Mouse (Mus musculus) spleen, adult 2 months (tissue): ENCODE results near the gene Vwa5b1. TPM values are rescaled to one million over a fixed set of nuclear protein-coding genes. Genes with fewer than 3 reads are reported as not detected.

Experiments used
- DNase-seq, 2 experiments: peaks; one replicate each; pipeline versions ENCODE4 v3.0.0 to v3.0.0-alpha.2; 2012 to 2021; ENCODE audit warnings: low spot score in 2 of 2, low read depth in 1 of 2
- H3K27ac ChIP-seq: fragments of 200-500 bp; 2 replicates; pipeline ENCODE4 v1.5.1; 2012; ENCODE audit warnings: low read length, inconsistent platforms; ENCODE audit not compliant: insufficient read depth
- H3K27me3 ChIP-seq: fragments of 200-500 bp; 2 replicates; pipeline ENCODE4 v1.6.1; 2012; ENCODE audit warnings: mild to moderate bottlenecking, moderate library complexity, low read length, inconsistent platforms; ENCODE audit not compliant: control insufficient read depth, insufficient read depth
- H3K36me3 ChIP-seq: fragments of 200-500 bp; 2 replicates; pipeline ENCODE4 v1.6.1; 2012; ENCODE audit warnings: mild to moderate bottlenecking, low read length, inconsistent platforms; ENCODE audit not compliant: control insufficient read depth, insufficient read depth
- H3K4me1 ChIP-seq: fragments of 200-500 bp; 2 replicates; pipeline ENCODE4 v1.6.1; 2011; ENCODE audit warnings: inconsistent platforms; ENCODE audit not compliant: control insufficient read depth, insufficient read depth, insufficient read length
- H3K4me3 ChIP-seq: fragments of 200-500 bp; 2 replicates; pipeline ENCODE4 v1.5.1; 2011; ENCODE audit warnings: mild to moderate bottlenecking, inconsistent platforms; ENCODE audit not compliant: insufficient read depth, insufficient read length; ENCODE audit errors: extremely low read depth
- CTCF ChIP-seq: fragments of 200-500 bp; IDR thresholded peaks from 2 replicates; pipeline ENCODE4 v1.5.1; 2011; ENCODE audit warnings: mild to moderate bottlenecking, inconsistent platforms; ENCODE audit not compliant: insufficient read depth, insufficient read length, insufficient replicate concordance; ENCODE audit errors: extremely low read depth
- POLR2A ChIP-seq: fragments of 200-500 bp; IDR thresholded peaks from 2 replicates; pipeline ENCODE4 v1.6.1; 2011; ENCODE audit warnings: low read depth, low read length, inconsistent platforms
- WGBS: fragments of 180-500 bp; shearing (Covaris S2); methylation state at CpG from one replicate; pipeline ENCODE4 v1.1.7; 2018; 5-methylcytosine and 5-hydroxymethylcytosine counted together
- polyA plus RNA-seq: library from polyadenylated mRNA; depleted of rRNA; stranded (reverse); fragments of >200 nt; gene quantifications from 2 replicates; pipeline ENCODE4 v1.2.3, GENCODE M21; 2012

Gene Vwa5b1
- polyA plus RNA-seq, 1 experiment = not detected

- H3K4me1 ChIP-seq = no peaks in the 10 kb centered on the region
- peak; percentile 7 to 54 for DNase-seq
- WGBS = 15% methylated on average over 8 of the region's 8 CpGs
- no peak overlapping the region for H3K27ac ChIP-seq
- H3K4me3 ChIP-seq = no peak overlapping the region
- TF ChIP-seq POLR2A (no peak), CTCF (peak; percentile 78; the same call in 1 of the 2 replicates)
- no peaks in the 10 kb centered on the region for H3K36me3 ChIP-seq
- no peaks in the 10 kb centered on the region for H3K27me3 ChIP-seq
These were observed 73.7 kb downstream of the Vwa5b1 start for GRCm38 (mm10) chr4:138561986-138562385.

GRCm38 (mm10) chr4:138555531-138555930 lies 80.2 kb downstream of the Vwa5b1 start:
- H3K27me3 ChIP-seq = no peaks in the 10 kb centered on the region
- H3K4me1 ChIP-seq = no peaks in the 10 kb centered on the region
- H3K4me3 ChIP-seq = no peak overlapping the region
- H3K27ac ChIP-seq = no peak overlapping the region
- TF ChIP-seq CTCF = no peak
- no peak for TF ChIP-seq POLR2A
- no peak for DNase-seq
- no peaks in the 10 kb centered on the region for H3K36me3 ChIP-seq
- WGBS = 6% methylated on average over 19 of the region's 19 CpGs

- no peak overlapping the region for H3K27ac ChIP-seq
- TF ChIP-seq POLR2A (no peak), CTCF (no peak)
- WGBS = 7% methylated on average over 14 of the region's 14 CpGs
- H3K4me1 ChIP-seq = no peaks in the 10 kb centered on the region
- no peak overlapping the region for H3K4me3 ChIP-seq
- no peaks in the 10 kb centered on the region for H3K36me3 ChIP-seq
- no peaks in the 10 kb centered on the region for H3K27me3 ChIP-seq
- DNase-seq = no peak
These were observed 80.8 kb downstream of the Vwa5b1 start for GRCm38 (mm10) chr4:138554934-138555333.

GRCm38 (mm10) chr4:138554302-138554701 lies 81.4 kb downstream of the Vwa5b1 start:
- H3K4me3 ChIP-seq = no peak overlapping the region
- no peaks in the 10 kb centered on the region for H3K36me3 ChIP-seq
- H3K4me1 ChIP-seq = no peaks in the 10 kb centered on the region
- 19% methylated on average over 3 of the region's 3 CpGs for WGBS
- H3K27me3 ChIP-seq = no peaks in the 10 kb centered on the region
- no peak for DNase-seq
- H3K27ac ChIP-seq = no peak overlapping the region
- TF ChIP-seq CTCF = no peak
- no peak for TF ChIP-seq POLR2A

GRCm38 (mm10) chr4:138553516-138553933 lies 82.2 kb downstream of the Vwa5b1 start:
- no peak for TF ChIP-seq POLR2A
- TF ChIP-seq CTCF = no peak
- WGBS = 65% methylated on average over 8 of the region's 8 CpGs
- Histone ChIP-seq H3K4me1 (no peaks in the 10 kb centered on the region), H3K4me3 (no peak overlapping the region), H3K27ac (no peak overlapping the region), H3K36me3 (no peaks in the 10 kb centered on the region), H3K27me3 (no peaks in the 10 kb centered on the region)
- DNase-seq = no peak

- Histone ChIP-seq H3K27ac (no peak overlapping the region), H3K27me3 (no peaks in the 10 kb centered on the region), H3K4me1 (no peaks in the 10 kb centered on the region), H3K36me3 (no peaks in the 10 kb centered on the region), H3K4me3 (no peak overlapping the region)
- 32% methylated on average over 1 of the region's 1 CpGs for WGBS
- DNase-seq = no peak
- no peak for TF ChIP-seq POLR2A
These were observed 82.6 kb downstream of the Vwa5b1 start for GRCm38 (mm10) chr4:138553116-138553515.

- no peaks in the 10 kb centered on the region for H3K27me3 ChIP-seq
- no peak for DNase-seq
These were observed 84.1 kb downstream of the Vwa5b1 start for GRCm38 (mm10) chr4:138551601-138552000.

More at GRCm38 (mm10) chr4:138551601-138552000, 84.1 kb downstream of the Vwa5b1 start:
- Histone ChIP-seq H3K27ac (no peak overlapping the region), H3K36me3 (no peaks in the 10 kb centered on the region), H3K4me3 (no peak overlapping the region), H3K4me1 (no peaks in the 10 kb centered on the region)
- 87% methylated on average over 5 of the region's 5 CpGs for WGBS
- TF ChIP-seq CTCF (no peak), POLR2A (no peak)
